Mouse (Mus musculus) ovary, adult 18-20 months (tissue): ENCODE results near the gene Unc80.
"Not testable (repeated sequence)": the region's sequence is repeated elsewhere in the genome, so short reads cannot be mapped to it uniquely, and the experiment has no call there.

Source experiments
- DNase-seq: peaks from one replicate; pipeline ENCODE4 v3.0.0; 2022; ENCODE audit warnings: low spot score, mixed read lengths

Gene Unc80

DNA sequence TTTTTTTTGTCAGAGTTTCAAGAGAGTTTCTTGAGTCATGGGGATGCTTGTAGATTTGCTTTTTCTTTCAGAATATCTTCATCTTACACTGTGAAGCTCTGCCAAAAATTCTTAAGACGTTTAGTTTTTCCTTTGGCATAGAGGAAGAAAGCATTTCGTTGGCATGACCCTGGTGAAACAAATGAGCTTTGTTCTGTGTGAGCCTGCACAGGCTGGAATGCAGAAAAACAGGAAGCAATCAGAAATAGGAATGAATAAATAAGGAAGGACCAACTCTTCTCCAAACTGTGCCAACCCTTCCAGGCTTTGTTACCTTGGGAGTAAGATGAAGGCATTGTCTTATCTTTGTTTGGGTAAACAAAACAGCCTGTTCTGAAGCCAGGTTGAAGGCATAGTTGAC, 149.0 kb downstream of the Unc80 start:
- no peak for DNase-seq

GRCm38 (mm10) chr1:66638177-66638576, 170.0 kb downstream of the Unc80 start:
- DNase-seq: no peak

GRCm38 (mm10) chr1:66646894-66647293, 178.7 kb downstream of the Unc80 start:
- DNase-seq: peak; percentile 55

- no peak for DNase-seq
Measured at GRCm38 (mm10) chr1:66649568-66649967, 181.4 kb downstream of the Unc80 start.

DNA sequence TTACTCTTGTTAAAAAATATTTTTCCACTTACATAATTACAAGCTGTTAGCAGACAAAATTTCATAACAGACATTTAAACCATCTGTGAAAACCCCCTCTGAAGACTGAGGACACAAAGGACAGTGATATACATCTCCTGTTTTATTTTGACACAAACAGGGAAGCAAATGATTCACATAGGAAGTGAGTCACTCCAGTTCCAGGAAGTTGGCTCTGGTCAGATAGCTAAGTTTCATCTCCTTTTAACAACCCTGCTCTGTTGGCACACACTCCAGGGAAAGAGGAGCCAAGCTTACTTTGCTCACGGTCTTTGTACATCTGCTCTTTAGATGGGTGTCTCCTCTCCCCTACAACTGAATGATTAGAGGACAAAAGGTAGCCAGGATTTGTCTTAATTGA, 181.8 kb downstream of the Unc80 start:
- DNase-seq: no peak

GRCm38 (mm10) chr1:66655119-66655746, 187.1 kb downstream of the Unc80 start:
- DNase-seq: no peak

DNA sequence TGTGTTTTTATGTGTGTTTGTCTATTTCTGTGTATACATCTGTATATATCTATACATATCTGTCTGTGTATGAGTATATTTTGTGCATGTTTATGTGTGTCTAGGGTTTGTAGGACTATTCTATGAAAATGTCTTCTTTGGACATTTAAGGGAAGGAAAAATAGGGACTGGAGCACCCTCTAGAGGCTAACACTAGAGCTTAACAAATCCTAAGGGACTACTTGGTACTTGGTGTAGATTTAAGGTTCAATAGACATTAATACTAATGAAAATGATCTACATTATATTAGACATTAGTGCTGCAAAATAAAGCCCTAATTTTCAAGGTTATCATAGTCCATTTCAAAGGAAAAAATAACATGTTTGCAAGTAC, 187.6 kb downstream of the Unc80 start:
- no peak for DNase-seq

- no peak for DNase-seq
Measured at GRCm38 (mm10) chr1:66671475-66671874, 203.3 kb downstream of the Unc80 start.

- DNase-seq: no peak
Measured at GRCm38 (mm10) chr1:66672812-66673211, 204.6 kb downstream of the Unc80 start.

- no peak for DNase-seq
Measured at GRCm38 (mm10) chr1:66677928-66678327, 209.8 kb downstream of the Unc80 start.

GRCm38 (mm10) chr1:66678662-66679061, 210.5 kb downstream of the Unc80 start:
- DNase-seq: no peak

- DNase-seq: no peak
Measured at GRCm38 (mm10) chr1:66682974-66683373, 214.8 kb downstream of the Unc80 start.

GRCm38 (mm10) chr1:66691772-66692171, 223.6 kb downstream of the Unc80 start:
- no peak for DNase-seq

DNA sequence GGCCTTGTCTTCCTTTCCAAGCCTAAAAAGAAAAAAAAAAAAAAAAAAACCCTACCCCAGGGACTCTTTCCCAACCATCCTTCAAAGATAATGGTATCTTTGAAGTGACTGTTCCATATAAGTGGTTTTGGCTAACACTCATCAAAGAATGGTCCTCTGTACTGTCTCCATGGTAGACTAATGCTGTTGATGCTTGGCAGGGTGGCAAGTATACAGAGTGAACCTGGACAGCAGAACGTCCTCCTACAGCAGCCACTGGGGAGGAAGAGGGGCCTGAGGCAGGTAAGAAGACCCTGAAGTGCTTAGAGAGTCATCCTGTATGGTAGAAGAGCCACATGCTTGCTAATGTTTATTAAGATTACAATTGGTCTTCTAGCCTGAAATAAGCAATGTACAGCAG, 224.1 kb downstream of the Unc80 start:
- DNase-seq: no peak

DNA sequence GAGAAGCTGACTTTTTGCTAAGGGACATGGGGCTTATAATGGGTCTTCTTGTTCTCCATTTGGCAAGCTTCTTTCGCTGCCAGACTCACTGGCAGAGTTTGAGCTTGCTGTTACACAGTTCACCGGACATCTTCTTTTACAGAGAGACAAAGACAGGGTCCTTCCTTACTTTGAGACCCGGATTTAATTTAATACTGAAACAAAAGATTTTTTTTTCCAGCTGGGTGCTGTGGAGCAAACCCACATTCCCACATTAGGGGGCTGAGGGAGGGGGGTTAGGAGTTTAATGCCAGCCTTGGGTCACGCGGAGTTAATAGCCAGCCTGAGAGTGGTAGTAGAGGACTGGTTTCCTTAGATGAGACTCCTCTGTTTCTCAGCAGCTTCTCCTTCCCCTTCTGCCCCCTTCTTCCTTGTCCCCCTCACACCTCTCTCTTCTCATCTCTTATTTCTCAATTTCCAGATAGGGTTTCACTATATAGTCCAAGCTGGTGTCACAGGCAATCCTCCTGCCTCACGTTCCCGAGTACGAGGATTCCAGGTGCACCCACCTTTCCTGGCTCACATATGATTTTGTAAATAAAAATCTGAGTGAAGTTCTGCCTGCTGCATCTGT, 224.7 kb downstream of the Unc80 start:
- DNase-seq: no peak

- DNase-seq: no peak
Measured at GRCm38 (mm10) chr1:66694266-66694665, 226.1 kb downstream of the Unc80 start.

DNA sequence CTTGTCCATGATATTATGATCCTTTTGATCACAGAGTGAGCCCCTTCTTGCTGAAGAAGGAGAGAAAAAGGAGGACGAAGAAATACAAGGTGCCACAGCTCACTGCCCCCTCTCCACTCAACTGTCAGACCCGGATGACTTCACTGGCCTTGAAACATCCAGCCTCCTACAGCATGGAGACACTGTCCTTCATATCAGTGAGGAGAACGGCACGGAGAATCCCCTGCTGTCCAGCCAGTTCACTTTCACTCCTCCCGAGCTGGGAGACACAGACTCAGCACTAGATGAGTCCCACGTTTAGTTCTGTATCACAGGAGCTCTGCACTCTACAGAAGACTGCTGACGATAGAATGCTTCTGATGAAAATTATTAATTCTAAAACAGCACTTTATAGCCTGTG, 227.1 kb downstream of the Unc80 start:
- no peak for DNase-seq

DNA sequence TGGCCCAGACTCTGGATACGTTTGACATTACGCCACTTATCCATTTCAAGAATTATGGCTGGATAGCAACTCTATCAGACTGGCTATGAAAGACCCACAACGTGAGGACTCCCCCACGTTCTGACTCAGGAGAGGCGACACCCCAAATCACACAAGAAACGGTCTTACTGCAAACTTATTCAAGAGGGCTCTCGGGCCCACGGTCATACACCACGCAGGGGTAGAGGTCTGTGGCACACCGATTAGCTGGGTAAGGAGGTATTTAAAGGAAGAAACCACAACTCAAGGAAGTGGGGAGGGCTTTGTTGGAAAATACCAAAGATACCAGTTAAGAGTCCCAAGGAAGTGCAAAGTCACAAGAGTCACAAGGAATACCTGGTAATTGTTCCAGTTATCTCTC, 231.5 kb downstream of the Unc80 start:
- not testable (repeated sequence) for DNase-seq

DNA sequence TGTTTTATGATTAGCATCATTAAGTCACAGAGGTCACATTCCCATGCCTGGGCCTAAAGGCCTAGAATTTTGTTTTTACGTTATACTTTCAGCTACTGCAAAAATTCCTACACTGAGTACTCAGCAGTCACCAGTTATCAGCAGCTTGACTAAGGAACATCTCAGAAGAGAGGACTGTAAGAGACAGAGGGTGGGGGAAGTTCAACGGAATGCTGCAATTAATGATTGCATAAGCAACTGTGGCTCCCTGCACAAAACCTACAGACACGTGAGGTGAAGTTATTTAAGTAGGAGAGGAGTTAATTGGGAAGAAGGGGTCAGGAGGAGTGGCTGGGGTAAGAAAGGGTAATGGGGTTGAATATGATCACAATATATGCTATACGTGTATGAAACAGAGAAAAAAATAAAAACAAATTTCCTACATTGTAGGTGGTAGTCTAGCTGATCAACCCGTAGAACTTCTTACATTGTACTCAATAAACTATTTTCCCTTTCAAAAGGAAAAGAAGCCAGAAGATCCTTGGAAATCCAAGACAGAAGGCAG, 232.1 kb downstream of the Unc80 start:
- no peak for DNase-seq

DNA sequence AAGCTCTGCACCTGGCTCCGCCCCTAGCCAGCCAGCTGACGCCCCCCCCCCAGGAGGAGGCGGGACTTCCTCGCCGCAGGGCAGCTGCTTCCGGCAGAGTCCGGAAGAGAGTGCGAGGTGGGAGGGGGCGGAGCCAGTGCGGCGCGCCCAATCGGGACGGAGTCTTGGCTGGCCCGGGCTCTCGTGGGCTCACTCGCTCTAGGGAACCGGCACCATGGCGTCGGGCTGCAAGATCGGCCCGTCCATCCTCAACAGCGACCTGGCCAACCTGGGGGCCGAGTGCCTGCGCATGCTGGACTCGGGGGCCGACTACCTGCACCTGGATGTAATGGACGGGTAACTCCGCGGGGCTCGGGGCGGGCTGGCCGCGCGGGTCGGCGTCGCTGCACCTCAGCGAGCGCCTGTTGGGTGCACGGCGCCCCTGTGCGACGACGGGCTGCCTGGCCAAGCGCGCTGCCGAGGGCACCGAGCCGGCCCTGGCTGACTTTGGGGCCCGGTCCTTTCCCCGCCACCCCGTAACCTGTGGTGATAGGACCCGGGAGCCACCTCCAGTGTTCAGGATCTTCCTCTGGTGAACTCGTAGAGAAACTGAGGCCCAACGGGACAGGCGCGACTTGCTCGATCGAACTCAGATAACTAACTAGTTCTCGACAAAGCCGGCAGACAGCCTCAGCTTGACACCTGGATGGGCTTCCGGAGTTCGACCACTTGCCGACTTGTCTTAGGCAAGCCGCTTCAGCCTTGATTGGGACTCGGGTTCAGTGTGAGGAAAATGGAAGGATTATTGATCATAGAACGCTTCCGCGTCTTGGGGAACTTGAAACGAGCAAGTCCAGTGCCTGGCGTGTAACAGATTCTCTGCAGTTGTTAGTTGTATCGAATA, 232.8 kb downstream of the Unc80 start, which contains the start of gene Rpe:
TSS of gene Rpe (plus strand) at position 139 of the 883 bp plus-strand sequence.
- peak; percentile 90 for DNase-seq

DNA sequence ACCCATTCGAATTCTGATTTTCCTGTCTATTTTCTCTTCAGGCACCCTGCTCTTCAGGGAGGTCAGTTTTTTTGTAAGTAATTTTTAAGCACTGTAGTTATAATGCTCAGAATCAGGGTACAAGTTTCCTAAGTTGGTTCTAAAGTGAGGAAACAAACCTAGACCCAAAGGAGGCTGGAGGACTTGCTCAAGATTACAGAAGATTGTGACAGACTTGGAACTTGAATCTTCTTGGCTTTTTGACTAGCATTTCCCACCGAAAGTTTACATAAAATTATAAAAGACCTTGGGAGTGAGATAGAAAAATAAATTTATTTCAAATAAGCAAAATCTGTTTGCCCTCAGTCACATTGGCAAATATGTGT, 233.4 kb downstream of the Unc80 start:
- no peak for DNase-seq

GRCm38 (mm10) chr1:66702623-66703345, 234.6 kb downstream of the Unc80 start:
- no peak for DNase-seq
